Mouse (Mus musculus) embryonic fibroblast, embryonic 13.5 days (primary cell): ENCODE results near the gene Magi2.

Source experiments
- CTCF ChIP-seq: IDR thresholded peaks from 2 replicates; pipeline ENCODE4 v1.5.1; 2011; ENCODE audit warnings: mild to moderate bottlenecking, control low read depth, low read length, moderate library complexity, borderline replicate concordance; ENCODE audit not compliant: insufficient read depth
- POLR2A ChIP-seq: IDR thresholded peaks from 2 replicates; pipeline ENCODE4 v1.6.1; 2011; ENCODE audit warnings: low read depth, mild to moderate bottlenecking, control low read depth, low read length, moderate library complexity

DNA sequence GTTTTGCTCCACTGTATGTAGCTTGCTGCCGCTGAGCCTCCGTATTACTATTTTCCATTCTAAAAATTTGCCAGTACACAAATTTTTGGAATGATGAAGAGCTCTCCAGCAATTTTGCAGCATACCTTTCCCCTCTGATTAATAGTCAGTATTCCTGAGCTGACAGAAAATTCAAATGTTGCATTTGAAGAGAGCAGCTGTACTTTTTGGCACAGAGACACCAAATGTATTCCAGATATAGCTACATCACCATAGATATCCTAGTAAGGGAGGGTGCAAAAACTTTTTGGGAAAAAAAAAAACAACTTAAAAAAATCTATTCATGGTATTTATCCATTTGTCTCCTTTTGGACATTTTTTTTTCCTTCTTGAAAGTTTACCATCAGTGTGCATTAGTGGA is 518.5 kb downstream of the Magi2 start:
- no peak for TF ChIP-seq CTCF
- no peak for TF ChIP-seq POLR2A
